Mouse (Mus musculus) erythroblast, embryonic 14.5 days (primary cell): ENCODE measurements around the gene Fkbp9. TPM values are rescaled to one million over a fixed set of nuclear protein-coding genes. Genes with fewer than 3 reads are reported as not detected.

Experiments used
- H3K27me3 ChIP-seq: 2 replicates; pipeline ENCODE4 v1.6.1; 2012; ENCODE audit warnings: inconsistent platforms; ENCODE audit not compliant: control insufficient read depth
- H3K36me3 ChIP-seq: 2 replicates; pipeline ENCODE4 v1.6.1; 2012; ENCODE audit warnings: mild to moderate bottlenecking, inconsistent platforms; ENCODE audit not compliant: control insufficient read depth
- H3K4me1 ChIP-seq: 2 replicates; pipeline ENCODE4 v1.6.1; 2012; ENCODE audit warnings: inconsistent platforms; ENCODE audit not compliant: control insufficient read depth
- H3K4me3 ChIP-seq: replicated peaks from 2 replicates; pipeline ENCODE3; 2012; ENCODE audit warnings: moderate library complexity, mild to moderate bottlenecking, inconsistent platforms
- H3K9me3 ChIP-seq: 2 replicates; pipeline ENCODE4 v1.6.1; 2012; ENCODE audit warnings: low read length, inconsistent platforms, mixed read lengths; ENCODE audit not compliant: control insufficient read depth
- GATA1 ChIP-seq: IDR thresholded peaks from 2 replicates; pipeline ENCODE4 v1.6.1; 2012; ENCODE audit warnings: low read length, inconsistent platforms, mixed read lengths
- TAL1 ChIP-seq: IDR thresholded peaks from 3 replicates; pipeline ENCODE4 v1.6.1; 2012; ENCODE audit warnings: low read length, inconsistent platforms, mixed read lengths
- polyA plus RNA-seq: library from polyadenylated mRNA; stranded (reverse); fragments of >175 nt; gene quantifications from 2 replicates; pipeline ENCODE4 v1.2.3, GENCODE M21; 2012

The Fkbp9 gene
- polyA plus RNA-seq, 1 experiment: 0.04 TPM

- peaks cover 91% of the 10 kb centered on the region for H3K36me3 ChIP-seq
- H3K4me3 ChIP-seq: no peak overlapping the region
- no peaks in the 10 kb centered on the region for H3K27me3 ChIP-seq
- H3K9me3 ChIP-seq: peaks cover 2% of the 10 kb centered on the region
- peaks cover 100% of the 10 kb centered on the region for H3K4me1 ChIP-seq
- TF ChIP-seq GATA1: no peak
- TF ChIP-seq TAL1: no peak
Measured at GRCm38 (mm10) chr6:56908397-56908796, 76.5 kb downstream of the Fkbp9 start.

GRCm38 (mm10) chr6:56908912-56909311 is 77.1 kb downstream of the Fkbp9 start:
- TF ChIP-seq TAL1: no peak
- no peak for TF ChIP-seq GATA1
- Histone ChIP-seq H3K36me3 (peaks cover 91% of the 10 kb centered on the region), H3K9me3 (peaks cover 2% of the 10 kb centered on the region), H3K4me3 (peak overlapping the region; percentile 22), H3K4me1 (peaks cover 100% of the 10 kb centered on the region), H3K27me3 (no peaks in the 10 kb centered on the region)

DNA sequence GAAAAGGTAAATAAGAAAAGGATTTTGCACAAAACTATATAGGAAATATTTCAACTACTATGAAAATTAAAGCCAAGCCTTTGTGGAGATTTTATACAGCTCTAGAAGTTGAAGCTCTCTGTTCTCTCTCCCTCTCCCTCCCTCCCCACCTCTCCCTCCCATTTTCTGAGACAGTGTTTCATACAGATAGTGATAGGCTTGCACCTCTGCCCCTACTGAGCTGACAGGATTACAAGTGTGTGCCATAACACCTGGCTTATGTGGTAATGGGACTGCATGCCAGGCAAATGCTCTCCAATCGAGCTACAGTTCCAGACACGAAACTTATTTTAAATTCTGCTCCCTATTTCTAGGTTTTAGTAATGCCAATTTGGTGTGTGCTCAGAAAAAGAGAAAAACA is 79.1 kb downstream of the Fkbp9 start:
- Histone ChIP-seq H3K4me1 (peaks cover 100% of the 10 kb centered on the region), H3K9me3 (peaks cover 8% of the 10 kb centered on the region), H3K4me3 (peak overlapping the region; percentile 53), H3K36me3 (peaks cover 91% of the 10 kb centered on the region), H3K27me3 (no peaks in the 10 kb centered on the region)
- TF ChIP-seq GATA1 (peak; percentile 58), TAL1 (peak; percentile 75)

DNA sequence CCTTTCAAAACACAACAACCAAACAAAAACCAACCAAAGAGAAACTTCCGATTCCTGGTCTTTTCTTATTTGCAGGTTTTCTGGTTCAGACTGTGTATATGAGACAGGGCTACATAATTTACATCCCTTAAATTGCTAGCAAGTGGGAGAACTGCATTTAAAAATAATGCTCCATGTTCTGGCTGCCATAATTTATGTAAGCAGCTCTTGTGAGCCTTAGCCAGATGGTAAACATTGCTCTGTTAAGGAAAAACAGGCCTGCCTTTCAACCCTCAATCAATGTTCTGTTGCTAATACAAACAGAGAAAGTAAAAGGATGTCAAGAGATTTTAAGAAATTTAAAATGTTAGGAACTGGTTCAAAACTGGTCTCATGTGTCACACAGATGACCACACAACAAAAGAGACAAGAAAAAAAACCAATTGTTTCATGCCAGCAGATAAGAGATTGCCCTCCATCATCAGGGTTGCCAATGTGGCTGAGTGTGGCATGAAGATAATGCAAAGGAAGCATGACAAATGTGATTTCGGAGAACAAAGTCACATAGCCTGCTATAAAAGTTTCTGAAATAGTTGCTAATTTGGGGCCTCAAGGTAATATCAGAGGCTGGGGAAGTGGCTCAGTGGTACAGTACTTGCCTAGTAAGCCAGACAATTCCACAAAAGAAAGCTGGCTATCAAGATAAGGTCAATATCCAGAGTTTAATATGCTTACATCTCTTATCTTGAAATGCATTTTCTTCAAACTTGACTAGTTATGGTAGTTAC is 81.4 kb downstream of the Fkbp9 start:
- H3K36me3 ChIP-seq: peaks cover 86% of the 10 kb centered on the region
- peaks cover 8% of the 10 kb centered on the region for H3K9me3 ChIP-seq
- H3K27me3 ChIP-seq: no peaks in the 10 kb centered on the region
- H3K4me3 ChIP-seq: peak overlapping the region; percentile 34
- TF ChIP-seq TAL1 (peak; percentile 28; the same call in 1 of the 3 replicates), GATA1 (peak; percentile 53)
- peaks cover 100% of the 10 kb centered on the region for H3K4me1 ChIP-seq

DNA sequence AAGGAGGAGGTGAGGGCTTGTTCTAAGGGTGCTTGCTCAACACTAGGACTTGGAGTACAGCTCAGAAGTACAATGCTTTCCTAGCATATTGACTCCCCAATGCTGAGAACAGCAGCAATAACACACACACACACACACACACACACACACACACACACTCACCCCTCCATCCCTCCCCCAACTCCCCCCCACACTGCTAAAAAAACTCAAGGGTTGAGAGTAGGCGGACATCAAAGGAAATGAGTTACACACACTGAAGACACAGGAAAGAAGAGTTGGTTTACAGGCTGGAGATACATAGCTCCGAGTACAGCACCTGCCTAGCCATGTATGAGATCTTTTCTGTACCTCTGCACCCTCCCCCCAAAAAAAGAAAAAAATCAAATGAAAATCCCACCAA is 84.4 kb downstream of the Fkbp9 start:
- Histone ChIP-seq H3K36me3 (peaks cover 89% of the 10 kb centered on the region), H3K27me3 (no peaks in the 10 kb centered on the region), H3K4me1 (peaks cover 100% of the 10 kb centered on the region), H3K4me3 (peak overlapping the region; percentile 74), H3K9me3 (peaks cover 8% of the 10 kb centered on the region)
- TF ChIP-seq GATA1 (no peak), TAL1 (no peak)

GRCm38 (mm10) chr6:56917578-56918368 is 85.9 kb downstream of the Fkbp9 start:
- peak overlapping the region; percentile 74 for H3K4me3 ChIP-seq
- peaks cover 87% of the 10 kb centered on the region for H3K36me3 ChIP-seq
- no peaks in the 10 kb centered on the region for H3K27me3 ChIP-seq
- TF ChIP-seq GATA1: peak; percentile 81
- TF ChIP-seq TAL1: peak; percentile 55
- peaks cover 95% of the 10 kb centered on the region for H3K4me1 ChIP-seq
- peaks cover 6% of the 10 kb centered on the region for H3K9me3 ChIP-seq

DNA sequence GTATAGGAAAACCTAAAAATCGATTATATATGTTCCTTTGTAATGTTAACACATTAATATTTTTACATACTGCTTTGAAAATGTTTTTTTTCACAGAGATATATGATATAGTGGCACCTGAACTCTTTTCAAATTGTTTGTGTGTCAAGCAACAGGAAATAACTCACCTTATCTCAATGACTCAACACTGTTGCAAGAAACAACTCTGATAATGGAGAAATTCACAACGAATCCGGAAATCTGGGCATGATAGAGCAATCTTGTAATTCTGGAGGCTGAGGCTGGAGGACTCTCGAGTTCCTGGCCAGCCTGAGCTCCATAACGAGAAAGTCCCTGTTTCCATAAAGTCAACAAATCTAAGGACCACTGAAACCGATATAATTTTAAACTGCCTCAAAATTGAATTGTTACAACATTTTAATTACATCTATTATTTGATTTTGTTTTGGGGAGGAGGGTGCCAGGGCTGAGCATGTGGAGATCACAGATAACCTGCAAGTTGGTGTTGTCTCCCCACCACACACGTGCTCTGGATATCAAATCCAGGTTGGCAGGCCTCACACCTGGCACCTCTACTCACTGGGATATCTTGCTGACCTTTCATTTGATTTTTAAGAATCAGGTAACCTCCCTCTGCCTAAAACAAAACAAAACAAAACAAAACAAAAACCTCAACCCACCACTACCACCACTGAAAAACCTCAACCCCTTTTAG is 87.6 kb downstream of the Fkbp9 start:
- peaks cover 70% of the 10 kb centered on the region for H3K36me3 ChIP-seq

GRCm38 (mm10) chr6:56920222-56921092 is 88.6 kb downstream of the Fkbp9 start:
- H3K36me3 ChIP-seq: peaks cover 60% of the 10 kb centered on the region
- no peaks in the 10 kb centered on the region for H3K27me3 ChIP-seq
- peak overlapping the region; percentile 74 for H3K4me3 ChIP-seq
- TF ChIP-seq GATA1: peak; percentile 96
- peak; percentile 48; the same call in 2 of the 3 replicates for TF ChIP-seq TAL1
- H3K4me1 ChIP-seq: peaks cover 77% of the 10 kb centered on the region
- peaks cover 2% of the 10 kb centered on the region; the same call in 1 of the 2 replicates for H3K9me3 ChIP-seq

More for the DNA sequence above, 87.6 kb downstream of the Fkbp9 start:
- no peaks in the 10 kb centered on the region for H3K27me3 ChIP-seq
- peaks cover 4% of the 10 kb centered on the region for H3K9me3 ChIP-seq
- peaks cover 83% of the 10 kb centered on the region for H3K4me1 ChIP-seq
- peak overlapping the region; percentile 74 for H3K4me3 ChIP-seq
- TF ChIP-seq GATA1: 0 out of 2 replicates have a peak, but pooled peaks have one; percentile 3
- peak; percentile 43; the same call in 2 of the 3 replicates for TF ChIP-seq TAL1
